Mouse (Mus musculus) intestine, embryonic 14.5 days (tissue): Measurements from ENCODE around the gene Dact1. TPM values are rescaled to one million over a fixed set of nuclear protein-coding genes. Genes with fewer than 3 reads are reported as not detected.

Experiments
- ATAC-seq: fragments of 200-750 bp; cut with Nextera tagmentation; replicated peaks from 2 replicates; pipeline ENCODE4 v1.8.0; 2017; ENCODE audit warnings: low read depth, moderate number of reproducible peaks, moderate TSS enrichment, moderate library complexity; ENCODE audit not compliant: low FRiP score, low TSS enrichment
- DNase-seq: peaks from one replicate; pipeline ENCODE4 v3.0.0-alpha.2; 2018; ENCODE audit warnings: low spot score
- H3K27ac ChIP-seq: fragments of 300-500 bp; sonication (generic); 2 replicates; pipeline ENCODE4 v1.5.1; 2014; ENCODE audit warnings: low read depth, mild to moderate bottlenecking, control low read depth
- H3K27me3 ChIP-seq: fragments of 300-500 bp; sonication (generic); replicated peaks from 2 replicates; pipeline ENCODE4 v1.6.1; 2014; ENCODE audit warnings: low read length, control low read depth; ENCODE audit not compliant: control insufficient read depth, insufficient read depth
- H3K36me3 ChIP-seq: fragments of 300-500 bp; sonication (generic); 2 replicates; pipeline ENCODE4 v1.6.1; 2014; ENCODE audit warnings: low read length, control low read depth; ENCODE audit not compliant: control insufficient read depth, insufficient read depth
- H3K4me1 ChIP-seq: fragments of 300-500 bp; sonication (generic); replicated peaks from 2 replicates; pipeline ENCODE4 v1.6.1; 2014; ENCODE audit warnings: low read length, control low read depth, mixed read lengths; ENCODE audit not compliant: control insufficient read depth, insufficient read depth
- H3K4me2 ChIP-seq: fragments of 300-500 bp; sonication (generic); 2 replicates; pipeline ENCODE4 v1.6.1; 2014; ENCODE audit warnings: low read length
- H3K4me3 ChIP-seq: fragments of 300-500 bp; sonication (generic); 2 replicates; pipeline ENCODE4 v1.5.1; 2014; ENCODE audit warnings: low read depth, low read length, control low read depth, mixed read lengths
- H3K9ac ChIP-seq: fragments of 300-500 bp; sonication (generic); 2 replicates; pipeline ENCODE4 v1.6.1; 2014; ENCODE audit warnings: mild to moderate bottlenecking, low read length
- H3K9me3 ChIP-seq: fragments of 300-500 bp; sonication (generic); 2 replicates; pipeline ENCODE4 v1.6.1; 2016; ENCODE audit warnings: low read length, control low read depth; ENCODE audit not compliant: control insufficient read depth
- WGBS: fragments of 180-500 bp; shearing (Covaris S2); extraction: QIAGEN DNeasy Blood & Tissue Kit; methylation state at CpG from one replicate; pipeline ENCODE4 v1.1.7; 2014; 5-methylcytosine and 5-hydroxymethylcytosine counted together
- polyA plus RNA-seq: library from polyadenylated mRNA; unstranded; fragments of >200 nt; fragmentation: Nextera tagmentation; extraction: Ambion mirVana; gene quantifications from 2 replicates; pipeline ENCODE4 v1.2.1, GENCODE M21; 2014

Gene Dact1
- polyA plus RNA-seq, 1 experiment from 2014 or later, result 15.1 TPM

DNA sequence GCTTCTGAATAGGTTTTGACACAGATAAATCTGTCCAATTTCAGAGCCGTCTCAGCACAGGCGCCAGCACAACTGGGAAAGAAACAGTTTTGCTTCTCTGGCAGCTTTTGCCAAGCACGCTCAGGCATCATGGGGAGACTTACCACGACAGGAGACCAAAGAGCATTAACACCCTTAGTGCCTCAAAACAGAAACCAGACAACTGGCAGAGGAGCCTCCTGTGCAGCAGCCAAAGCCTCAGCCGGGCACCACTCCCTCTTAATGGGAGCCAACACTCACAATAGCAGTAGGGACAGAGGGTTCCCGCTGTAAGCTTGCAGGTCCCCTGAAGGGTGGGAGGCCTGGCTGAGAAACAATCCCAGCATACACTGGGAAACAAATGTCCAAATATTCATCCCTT is 56.5 kb downstream of the Dact1 start:
- 70% methylated on average over 6 of the region's 6 CpGs for WGBS
- no peak overlapping the region for H3K9ac ChIP-seq
- no peaks in the 10 kb centered on the region for H3K27me3 ChIP-seq
- no peak overlapping the region for H3K4me3 ChIP-seq
- no peak overlapping the region for H3K4me2 ChIP-seq
- H3K36me3 ChIP-seq, result no peaks in the 10 kb centered on the region
- H3K9me3 ChIP-seq, result no peaks in the 10 kb centered on the region
- ATAC-seq, result no peak
- H3K27ac ChIP-seq, result no peak overlapping the region
- no peak for DNase-seq
- no peaks in the 10 kb centered on the region for H3K4me1 ChIP-seq

- Histone ChIP-seq H3K9me3 (no peaks in the 10 kb centered on the region), H3K4me1 (peaks cover 2% of the 10 kb centered on the region), H3K4me2 (no peak overlapping the region), H3K27me3 (no peaks in the 10 kb centered on the region), H3K9ac (no peak overlapping the region), H3K4me3 (no peak overlapping the region), H3K36me3 (no peaks in the 10 kb centered on the region), H3K27ac (no peak overlapping the region)
- DNase-seq (no peak), ATAC-seq (no peak)
- 62% methylated on average over 5 of the region's 5 CpGs for WGBS
Measured at GRCm38 (mm10) chr12:71368631-71369030, 58.9 kb downstream of the Dact1 start.

Other genes starting within 250 kb of the Dact1 start
- gene Tomm20l, start 198.5 kb upstream of the Dact1 start, polyA plus RNA-seq, result not detected in 2 replicates
- 99.8 and 108 TPM in 2 replicates for gene Timm9, start 173.2 kb upstream of the Dact1 start, polyA plus RNA-seq
- 13.2 and 15.6 TPM in 2 replicates for gene 2700049A03Rik, start 173.0 kb upstream of the Dact1 start, polyA plus RNA-seq